Mouse (Mus musculus) lung, embryonic 15.5 days (tissue): ENCODE results near the gene Slc26a10. TPM values are rescaled to one million over a fixed set of nuclear protein-coding genes. Genes with fewer than 3 reads are reported as not detected.
A peak's percentile ranks its signal among the peaks of the same experiment; 100 is the strongest.
"Not testable (repeated sequence)": the region's sequence is repeated elsewhere in the genome, so short reads cannot be mapped to it uniquely, and the experiment has no call there.

Experiments
- ATAC-seq: fragments of 200-750 bp; cut with Nextera tagmentation; 2 replicates; pipeline ENCODE4 v1.8.0; 2017; ENCODE audit warnings: moderate number of reproducible peaks, borderline replicate concordance; ENCODE audit not compliant: low FRiP score, low TSS enrichment; ENCODE audit errors: extremely low read depth
- H3K27ac ChIP-seq: fragments of 300-500 bp; sonication (generic); 2 replicates; pipeline ENCODE4 v1.5.1; 2015; ENCODE audit warnings: moderate library complexity, mild to moderate bottlenecking, inconsistent platforms
- H3K27me3 ChIP-seq: fragments of 300-500 bp; sonication (generic); 2 replicates; pipeline ENCODE4 v1.6.1; 2015; ENCODE audit warnings: inconsistent platforms
- H3K36me3 ChIP-seq: fragments of 300-500 bp; sonication (generic); 2 replicates; pipeline ENCODE4 v1.6.1; 2015; ENCODE audit warnings: inconsistent platforms
- H3K4me1 ChIP-seq: fragments of 300-500 bp; sonication (generic); 2 replicates; pipeline ENCODE4 v1.6.1; 2015; ENCODE audit warnings: inconsistent platforms
- H3K4me2 ChIP-seq: fragments of 300-500 bp; sonication (generic); 2 replicates; pipeline ENCODE4 v1.6.1; 2015; ENCODE audit warnings: inconsistent platforms, mild to moderate bottlenecking, moderate library complexity
- H3K4me3 ChIP-seq: fragments of 300-500 bp; sonication (generic); 2 replicates; pipeline ENCODE4 v1.5.1; 2015; ENCODE audit warnings: mild to moderate bottlenecking, inconsistent platforms
- H3K9ac ChIP-seq: fragments of 300-500 bp; sonication (generic); 2 replicates; pipeline ENCODE4 v1.6.1; 2015; ENCODE audit warnings: inconsistent platforms
- H3K9me3 ChIP-seq: fragments of 300-500 bp; sonication (generic); 2 replicates; pipeline ENCODE4 v1.6.1; 2016; ENCODE audit warnings: inconsistent platforms
- WGBS: fragments of 180-500 bp; shearing (Covaris S2); methylation state at CpG from one replicate; pipeline ENCODE4 v1.1.7; 2015; 5-methylcytosine and 5-hydroxymethylcytosine counted together
- polyA plus RNA-seq: library from polyadenylated mRNA; unstranded; fragments of >200 nt; fragmentation: Nextera tagmentation; extraction: Ambion mirVana; gene quantifications from 2 replicates; pipeline ENCODE4 v1.2.1, GENCODE M21; 2015

Gene Slc26a10
- polyA plus RNA-seq, 1 experiment from 2014 or later, result 0.93 TPM

GRCm38 (mm10) chr10:127166771-127167613, 13.5 kb downstream of the Slc26a10 start:
- Histone ChIP-seq H3K27me3 (peaks cover 89% of the 10 kb centered on the region), H3K9me3 (no peaks in the 10 kb centered on the region), H3K4me1 (peaks cover 43% of the 10 kb centered on the region), H3K4me2 (peak overlapping the region; percentile 100), H3K9ac (no peak overlapping the region), H3K36me3 (no peaks in the 10 kb centered on the region), H3K27ac (no peak overlapping the region), H3K4me3 (peak overlapping the region; percentile 51)
- no peak for ATAC-seq
- WGBS, result 25% methylated on average over 15 of the region's 15 CpGs

GRCm38 (mm10) chr10:127166404-127166715, 14.1 kb downstream of the Slc26a10 start:
- H3K4me1 ChIP-seq, result peaks cover 43% of the 10 kb centered on the region
- H3K4me3 ChIP-seq, result peak overlapping the region; percentile 51
- peaks cover 83% of the 10 kb centered on the region for H3K27me3 ChIP-seq
- WGBS, result 5% methylated on average over 11 of the region's 11 CpGs
- peak overlapping the region; percentile 100 for H3K4me2 ChIP-seq
- ATAC-seq, result no peak
- peak overlapping the region; percentile 45; the same call in 1 of the 2 replicates for H3K9ac ChIP-seq
- H3K9me3 ChIP-seq, result no peaks in the 10 kb centered on the region
- H3K27ac ChIP-seq, result no peak overlapping the region
- no peaks in the 10 kb centered on the region for H3K36me3 ChIP-seq

- Histone ChIP-seq H3K4me2 (peak overlapping the region; percentile 100), H3K27me3 (peaks cover 78% of the 10 kb centered on the region), H3K4me3 (peak overlapping the region; percentile 51), H3K4me1 (peaks cover 39% of the 10 kb centered on the region), H3K27ac (no peak overlapping the region), H3K9ac (peak overlapping the region; percentile 45), H3K36me3 (no peaks in the 10 kb centered on the region), H3K9me3 (no peaks in the 10 kb centered on the region)
- ATAC-seq, result peak; percentile 35; the same call in 1 of the 2 replicates
- under 1% methylated on average over 53 of the region's 56 CpGs for WGBS
Observed at GRCm38 (mm10) chr10:127165654-127166403, 14.6 kb downstream of the Slc26a10 start.

DNA sequence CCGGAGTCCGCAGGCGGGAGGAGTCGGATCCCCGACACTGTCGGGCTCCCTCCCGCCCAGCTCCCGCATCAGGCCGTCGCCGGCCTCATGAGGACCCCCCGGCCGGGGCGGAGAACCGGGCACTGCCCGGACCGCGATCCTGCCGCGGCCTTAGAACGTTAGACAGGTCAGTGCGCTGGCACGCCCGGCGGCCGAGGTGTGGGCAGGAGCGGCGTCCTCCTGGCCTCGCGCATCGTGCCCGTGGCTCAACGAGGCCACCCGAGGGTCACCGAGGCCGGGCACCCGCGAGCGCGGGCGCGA, 15.1 kb downstream of the Slc26a10 start:
- no peaks in the 10 kb centered on the region for H3K36me3 ChIP-seq
- peak overlapping the region; percentile 51 for H3K4me3 ChIP-seq
- H3K9ac ChIP-seq, result peak overlapping the region; percentile 45
- under 1% methylated on average over 42 of the region's 42 CpGs for WGBS
- H3K4me2 ChIP-seq, result peak overlapping the region; percentile 100
- peaks cover 72% of the 10 kb centered on the region for H3K27me3 ChIP-seq
- H3K9me3 ChIP-seq, result no peaks in the 10 kb centered on the region
- peaks cover 33% of the 10 kb centered on the region for H3K4me1 ChIP-seq
- no peak overlapping the region for H3K27ac ChIP-seq
- ATAC-seq, result no peak; the same call in 1 of the 2 replicates

GRCm38 (mm10) chr10:127164631-127165353, 15.7 kb downstream of the Slc26a10 start, which contains the start of gene B4galnt1:
Gene B4galnt1, plus strand, starts transcription at chr10:127165225.
- ATAC-seq, result peak; percentile 84
- Histone ChIP-seq H3K9me3 (no peaks in the 10 kb centered on the region), H3K4me2 (peak within 1 kb of the TSS; percentile 100), H3K9ac (peak within 1 kb of the TSS; percentile 45), H3K4me1 (peaks cover 28% of the 10 kb centered on the region), H3K27me3 (peaks cover 67% of the 10 kb centered on the region), H3K4me3 (peak within 1 kb of the TSS; percentile 51), H3K27ac (no peak within 1 kb of the TSS), H3K36me3 (no peaks in the 10 kb centered on the region)
- WGBS, result 2% methylated on average over 51 of the region's 52 CpGs

DNA sequence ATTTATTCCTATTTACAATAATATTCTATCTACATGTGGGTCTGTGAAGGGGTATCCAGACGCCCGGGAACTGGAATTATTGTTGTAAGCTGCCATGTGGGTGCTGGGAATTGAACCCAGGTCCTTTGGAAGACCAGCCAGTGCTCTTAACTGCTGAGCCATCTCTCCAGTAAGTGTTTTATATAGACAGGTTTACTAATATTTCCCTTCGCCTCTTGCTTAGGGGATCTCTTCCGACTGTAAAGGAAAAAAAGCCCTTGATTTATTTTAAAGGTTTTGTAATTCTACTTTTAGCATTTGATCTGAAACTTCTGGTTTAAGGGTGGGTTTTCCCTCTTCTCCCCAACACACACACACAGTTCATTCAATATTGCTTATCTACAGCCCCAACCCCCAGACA, 16.3 kb downstream of the Slc26a10 start:
- peaks cover 28% of the 10 kb centered on the region for H3K4me1 ChIP-seq
- H3K27me3 ChIP-seq, result peaks cover 61% of the 10 kb centered on the region
- 94% methylated on average over 4 of the region's 4 CpGs for WGBS
- H3K4me3 ChIP-seq, result no peak overlapping the region
- H3K27ac ChIP-seq, result no peak overlapping the region
- H3K9me3 ChIP-seq, result no peaks in the 10 kb centered on the region
- no peak overlapping the region for H3K4me2 ChIP-seq
- H3K36me3 ChIP-seq, result no peaks in the 10 kb centered on the region
- ATAC-seq, result no peak
- no peak overlapping the region for H3K9ac ChIP-seq

DNA sequence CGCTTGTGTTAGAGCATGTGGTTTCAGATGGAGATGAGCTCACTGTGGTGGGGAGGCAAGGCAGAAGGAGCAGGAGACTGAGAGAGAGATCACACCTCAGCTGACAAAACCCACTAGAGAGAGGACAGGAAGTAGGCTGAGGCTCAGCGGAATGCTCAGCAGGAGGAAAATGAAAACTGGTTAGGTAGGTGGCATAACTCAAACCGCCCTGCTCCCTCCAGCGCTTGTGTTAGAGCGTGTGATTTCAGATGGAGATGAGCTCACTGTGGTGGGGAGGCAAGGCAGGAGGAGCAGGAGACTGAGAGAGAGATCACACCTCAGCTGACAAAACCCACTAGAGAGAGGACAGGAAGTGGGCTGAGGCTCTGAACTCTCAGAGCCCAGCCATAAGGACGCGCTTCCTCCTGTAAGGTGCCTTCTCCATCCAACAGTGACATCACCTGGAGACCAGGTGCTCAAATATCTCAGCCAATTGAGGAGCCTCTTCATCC, 17.6 kb downstream of the Slc26a10 start:
- 28% methylated on average over 7 of the region's 7 CpGs for WGBS

DNA sequence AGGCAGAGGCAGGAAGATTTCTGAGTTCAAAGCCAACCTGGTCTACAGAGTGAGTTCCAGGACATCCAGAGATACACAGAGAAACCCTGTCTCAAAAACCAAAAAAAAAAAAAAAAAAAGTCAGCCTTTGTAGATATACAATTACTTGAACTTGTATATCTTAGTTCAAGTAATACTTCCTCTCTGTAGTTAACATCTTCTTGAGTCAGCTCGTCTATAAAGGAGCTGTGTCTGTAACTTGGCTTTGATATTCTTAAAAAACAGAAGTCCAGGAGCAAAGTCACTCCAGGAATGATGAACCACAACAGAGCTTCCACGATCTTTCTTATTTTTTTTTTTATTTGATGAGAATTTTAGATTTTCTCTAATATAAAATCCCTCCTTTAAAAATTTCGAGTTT, 19.7 kb downstream of the Slc26a10 start:
- no peak overlapping the region for H3K4me2 ChIP-seq
- no peak overlapping the region for H3K9ac ChIP-seq
- no peak for ATAC-seq
- no peaks in the 10 kb centered on the region for H3K36me3 ChIP-seq
- no peaks in the 10 kb centered on the region for H3K9me3 ChIP-seq
- H3K27me3 ChIP-seq, result peaks cover 27% of the 10 kb centered on the region
- H3K4me3 ChIP-seq, result no peak overlapping the region
- peaks cover 12% of the 10 kb centered on the region for H3K4me1 ChIP-seq
- 58% methylated on average over 3 of the region's 3 CpGs for WGBS
- H3K27ac ChIP-seq, result no peak overlapping the region

More for the DNA sequence above, 17.6 kb downstream of the Slc26a10 start:
- not testable (repeated sequence) for H3K4me2 ChIP-seq, H3K9ac ChIP-seq, H3K4me3 ChIP-seq, H3K27ac ChIP-seq, H3K36me3 ChIP-seq, H3K9me3 ChIP-seq, ATAC-seq
- Histone ChIP-seq H3K27me3 (peaks cover 48% of the 10 kb centered on the region), H3K4me1 (peaks cover 26% of the 10 kb centered on the region)

DNA sequence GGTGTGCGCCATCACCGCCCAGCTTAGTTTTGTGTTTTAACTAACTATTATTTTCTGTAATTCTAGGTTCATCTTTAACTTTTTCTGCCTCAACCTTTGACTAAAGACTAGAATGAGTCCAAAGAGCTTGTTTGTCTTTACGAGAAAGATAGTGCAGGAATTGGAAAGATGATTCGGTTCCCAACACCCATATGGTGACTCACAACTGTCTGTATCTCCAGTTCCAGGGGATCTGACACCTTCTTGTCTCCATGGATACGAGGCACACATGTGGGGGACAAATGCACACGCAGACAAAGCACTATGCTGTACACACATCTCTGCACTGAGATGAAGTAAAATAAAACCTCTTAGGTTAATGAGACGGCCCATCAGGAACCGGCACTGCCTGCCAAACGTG, 20.4 kb downstream of the Slc26a10 start:
- H3K27me3 ChIP-seq, result peaks cover 21% of the 10 kb centered on the region
- no peak overlapping the region for H3K4me2 ChIP-seq
- no peaks in the 10 kb centered on the region for H3K9me3 ChIP-seq
- no peak overlapping the region for H3K9ac ChIP-seq
- no peak overlapping the region for H3K4me3 ChIP-seq
- no peak overlapping the region for H3K27ac ChIP-seq
- WGBS, result 77% methylated on average over 9 of the region's 9 CpGs
- H3K36me3 ChIP-seq, result no peaks in the 10 kb centered on the region
- H3K4me1 ChIP-seq, result peaks cover 6% of the 10 kb centered on the region
- ATAC-seq, result no peak

DNA sequence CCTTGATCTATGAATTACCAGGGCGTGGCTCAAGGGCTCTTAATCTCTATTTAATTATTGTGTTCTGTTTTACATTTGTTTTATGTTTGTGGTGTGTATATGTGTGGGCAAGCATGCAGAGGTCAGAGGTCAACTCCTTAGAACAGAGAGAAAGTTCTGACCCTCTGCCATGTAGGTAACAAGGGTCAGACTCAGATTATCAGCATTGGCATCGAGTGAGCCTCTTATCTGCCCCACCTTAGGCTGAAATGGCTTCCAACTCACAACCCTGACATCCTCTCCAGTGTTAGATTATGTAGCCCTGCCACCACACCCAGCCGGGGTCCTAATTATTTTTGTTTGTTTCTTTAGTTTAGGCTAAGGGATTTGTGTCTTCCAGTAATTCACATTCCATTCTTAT, 22.0 kb downstream of the Slc26a10 start:
- Histone ChIP-seq H3K4me3 (no peak overlapping the region), H3K27me3 (peaks cover 8% of the 10 kb centered on the region), H3K27ac (no peak overlapping the region), H3K4me1 (no peaks in the 10 kb centered on the region), H3K4me2 (no peak overlapping the region), H3K9me3 (no peaks in the 10 kb centered on the region), H3K9ac (no peak overlapping the region), H3K36me3 (no peaks in the 10 kb centered on the region)
- no peak for ATAC-seq
- WGBS, result 52% methylated on average over 3 of the region's 3 CpGs

DNA sequence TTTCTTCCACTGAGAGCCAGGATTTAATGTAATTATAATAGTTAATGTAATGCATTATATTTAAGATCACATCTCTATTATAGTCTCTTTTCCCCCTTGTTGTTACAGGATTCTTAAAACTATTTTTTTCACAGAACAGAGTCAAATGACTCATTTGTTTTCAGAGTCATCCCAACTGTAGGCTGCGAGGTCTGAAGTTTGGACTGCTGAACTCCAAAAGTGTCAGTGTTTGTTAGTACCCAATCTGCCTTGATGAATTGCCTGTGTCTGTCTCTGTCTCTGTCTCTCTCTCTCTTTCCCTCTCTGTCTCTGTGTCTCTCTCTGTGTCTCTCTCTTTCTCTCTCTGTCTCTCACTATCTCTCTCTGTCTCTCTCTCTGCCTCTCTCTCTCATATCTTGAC, 23.9 kb downstream of the Slc26a10 start:
- Histone ChIP-seq H3K9me3 (no peaks in the 10 kb centered on the region), H3K36me3 (no peaks in the 10 kb centered on the region), H3K4me3 (no peak overlapping the region), H3K9ac (no peak overlapping the region), H3K27me3 (no peaks in the 10 kb centered on the region), H3K4me1 (no peaks in the 10 kb centered on the region), H3K4me2 (no peak overlapping the region), H3K27ac (no peak overlapping the region)
- 59% methylated on average over 1 of the region's 1 CpGs for WGBS
- ATAC-seq, result no peak
